Mouse (Mus musculus): ENCODE results near the gene Pnpla3. TPM values are rescaled to one million over a fixed set of nuclear protein-coding genes. Genes with fewer than 3 reads are reported as not detected.

Gene Pnpla3
- polyA plus RNA-seq, 1 experiment from 2014 or later: 2.7 TPM

- Histone ChIP-seq H3K27ac (ENCODE audit: low read length) (peak overlapping the region; percentile 80), H3K9ac (ENCODE audit: low read depth, low read length) (no peak overlapping the region), H3K9me3 (replicated peaks; ENCODE audit: control insufficient read depth, low read length) (no peaks in the 10 kb centered on the region), H3K36me3 (ENCODE audit: control insufficient read depth, insufficient read depth) (peaks cover 21% of the 10 kb centered on the region), H3K4me1 (ENCODE audit: control insufficient read depth, low read depth, low read length) (peaks cover 38% of the 10 kb centered on the region), H3K27me3 (ENCODE audit: control insufficient read depth, insufficient read depth, low read depth, low read length) (no peaks in the 10 kb centered on the region), H3K4me3 (ENCODE audit: low read depth, low read length) (no peak overlapping the region), H3K4me2 (ENCODE audit: low read depth, low read length) (no peak overlapping the region)
- ATAC-seq (ENCODE audit: low read depth): no peak
- 85% methylated on average over 13 of the region's 13 CpGs for WGBS (ENCODE audit: insufficient replicate concordance)
Measured at GRCm38 (mm10) chr15:84210941-84211340, 43.3 kb downstream of the Pnpla3 start.

- no peak for ATAC-seq (ENCODE audit: low read depth)
- Histone ChIP-seq H3K27ac (ENCODE audit: low read length) (no peak overlapping the region), H3K4me1 (ENCODE audit: control insufficient read depth, low read depth, low read length) (peaks cover 38% of the 10 kb centered on the region), H3K36me3 (ENCODE audit: control insufficient read depth, insufficient read depth) (peaks cover 17% of the 10 kb centered on the region), H3K9me3 (replicated peaks; ENCODE audit: control insufficient read depth, low read length) (no peaks in the 10 kb centered on the region), H3K4me2 (ENCODE audit: low read depth, low read length) (no peak overlapping the region), H3K4me3 (ENCODE audit: low read depth, low read length) (no peak overlapping the region), H3K27me3 (ENCODE audit: control insufficient read depth, insufficient read depth, low read depth, low read length) (no peaks in the 10 kb centered on the region), H3K9ac (ENCODE audit: low read depth, low read length) (no peak overlapping the region)
- WGBS (ENCODE audit: insufficient replicate concordance): 57% methylated on average over 4 of the region's 4 CpGs
Measured at GRCm38 (mm10) chr15:84211564-84211963, 43.9 kb downstream of the Pnpla3 start.

- Histone ChIP-seq H3K9me3 (replicated peaks; ENCODE audit: control insufficient read depth, low read length) (no peaks in the 10 kb centered on the region), H3K4me2 (ENCODE audit: low read depth, low read length) (no peak overlapping the region), H3K27ac (ENCODE audit: low read length) (no peak overlapping the region), H3K27me3 (ENCODE audit: control insufficient read depth, insufficient read depth, low read depth, low read length) (no peaks in the 10 kb centered on the region), H3K4me3 (ENCODE audit: low read depth, low read length) (no peak overlapping the region), H3K4me1 (ENCODE audit: control insufficient read depth, low read depth, low read length) (peaks cover 38% of the 10 kb centered on the region), H3K36me3 (ENCODE audit: control insufficient read depth, insufficient read depth) (peaks cover 13% of the 10 kb centered on the region), H3K9ac (ENCODE audit: low read depth, low read length) (no peak overlapping the region)
- 34% methylated on average over 6 of the region's 6 CpGs for WGBS (ENCODE audit: insufficient replicate concordance)
- ATAC-seq (ENCODE audit: low read depth): peak; percentile 7; the same call in 1 of the 2 replicates
Measured at GRCm38 (mm10) chr15:84212031-84212755, 44.6 kb downstream of the Pnpla3 start.

- ATAC-seq (ENCODE audit: low read depth): no peak
- H3K9me3 ChIP-seq (replicated peaks; ENCODE audit: control insufficient read depth, low read length): no peaks in the 10 kb centered on the region
- H3K27me3 ChIP-seq (ENCODE audit: control insufficient read depth, insufficient read depth, low read depth, low read length): no peaks in the 10 kb centered on the region
- 70% methylated on average over 2 of the region's 2 CpGs for WGBS (ENCODE audit: insufficient replicate concordance)
- no peak overlapping the region for H3K27ac ChIP-seq (ENCODE audit: low read length)
- no peak overlapping the region for H3K9ac ChIP-seq (ENCODE audit: low read depth, low read length)
- H3K4me2 ChIP-seq (ENCODE audit: low read depth, low read length): no peak overlapping the region
- H3K4me3 ChIP-seq (ENCODE audit: low read depth, low read length): no peak overlapping the region
- H3K4me1 ChIP-seq (ENCODE audit: control insufficient read depth, low read depth, low read length): peaks cover 38% of the 10 kb centered on the region
- peaks cover 11% of the 10 kb centered on the region for H3K36me3 ChIP-seq (ENCODE audit: control insufficient read depth, insufficient read depth)
Measured at GRCm38 (mm10) chr15:84212756-84213105, 45.1 kb downstream of the Pnpla3 start.

- Histone ChIP-seq H3K27ac (ENCODE audit: low read length) (no peak overlapping the region), H3K4me2 (ENCODE audit: low read depth, low read length) (no peak overlapping the region), H3K27me3 (ENCODE audit: control insufficient read depth, insufficient read depth, low read depth, low read length) (no peaks in the 10 kb centered on the region), H3K9me3 (replicated peaks; ENCODE audit: control insufficient read depth, low read length) (no peaks in the 10 kb centered on the region), H3K4me1 (ENCODE audit: control insufficient read depth, low read depth, low read length) (peaks cover 38% of the 10 kb centered on the region), H3K4me3 (ENCODE audit: low read depth, low read length) (no peak overlapping the region), H3K36me3 (ENCODE audit: control insufficient read depth, insufficient read depth) (peaks cover 8% of the 10 kb centered on the region), H3K9ac (ENCODE audit: low read depth, low read length) (no peak overlapping the region)
- WGBS (ENCODE audit: insufficient replicate concordance): 69% methylated on average over 6 of the region's 6 CpGs
- ATAC-seq (ENCODE audit: low read depth): no peak
Measured at GRCm38 (mm10) chr15:84213162-84213739, 45.6 kb downstream of the Pnpla3 start.

GRCm38 (mm10) chr15:84214476-84214875 is 46.8 kb downstream of the Pnpla3 start:
- peaks cover 8% of the 10 kb centered on the region for H3K36me3 ChIP-seq (ENCODE audit: control insufficient read depth, insufficient read depth)
- no peaks in the 10 kb centered on the region for H3K27me3 ChIP-seq (ENCODE audit: control insufficient read depth, insufficient read depth, low read depth, low read length)
- ATAC-seq (ENCODE audit: low read depth): no peak
- H3K9me3 ChIP-seq (replicated peaks; ENCODE audit: control insufficient read depth, low read length): no peaks in the 10 kb centered on the region
- no peak overlapping the region for H3K9ac ChIP-seq (ENCODE audit: low read depth, low read length)
- H3K4me2 ChIP-seq (ENCODE audit: low read depth, low read length): no peak overlapping the region
- 86% methylated on average over 7 of the region's 7 CpGs for WGBS (ENCODE audit: insufficient replicate concordance)
- no peak overlapping the region for H3K4me3 ChIP-seq (ENCODE audit: low read depth, low read length)
- H3K4me1 ChIP-seq (ENCODE audit: control insufficient read depth, low read depth, low read length): peaks cover 27% of the 10 kb centered on the region
- H3K27ac ChIP-seq (ENCODE audit: low read length): no peak overlapping the region

- Histone ChIP-seq H3K27ac (ENCODE audit: low read length) (no peak overlapping the region), H3K4me1 (ENCODE audit: control insufficient read depth, low read depth, low read length) (peaks cover 20% of the 10 kb centered on the region), H3K9me3 (replicated peaks; ENCODE audit: control insufficient read depth, low read length) (no peaks in the 10 kb centered on the region), H3K4me3 (ENCODE audit: low read depth, low read length) (no peak overlapping the region), H3K4me2 (ENCODE audit: low read depth, low read length) (no peak overlapping the region), H3K9ac (ENCODE audit: low read depth, low read length) (no peak overlapping the region), H3K27me3 (ENCODE audit: control insufficient read depth, insufficient read depth, low read depth, low read length) (no peaks in the 10 kb centered on the region), H3K36me3 (ENCODE audit: control insufficient read depth, insufficient read depth) (peaks cover 8% of the 10 kb centered on the region)
- no peak for ATAC-seq (ENCODE audit: low read depth)
- WGBS (ENCODE audit: insufficient replicate concordance): 73% methylated on average over 2 of the region's 2 CpGs
Measured at GRCm38 (mm10) chr15:84215273-84215672, 47.6 kb downstream of the Pnpla3 start.

GRCm38 (mm10) chr15:84216026-84216425 is 48.4 kb downstream of the Pnpla3 start:
- Histone ChIP-seq H3K4me1 (ENCODE audit: control insufficient read depth, low read depth, low read length) (peaks cover 13% of the 10 kb centered on the region), H3K4me3 (ENCODE audit: low read depth, low read length) (no peak overlapping the region), H3K36me3 (ENCODE audit: control insufficient read depth, insufficient read depth) (peaks cover 5% of the 10 kb centered on the region), H3K27me3 (ENCODE audit: control insufficient read depth, insufficient read depth, low read depth, low read length) (no peaks in the 10 kb centered on the region), H3K27ac (ENCODE audit: low read length) (no peak overlapping the region), H3K4me2 (ENCODE audit: low read depth, low read length) (no peak overlapping the region), H3K9me3 (replicated peaks; ENCODE audit: control insufficient read depth, low read length) (no peaks in the 10 kb centered on the region), H3K9ac (ENCODE audit: low read depth, low read length) (no peak overlapping the region)
- no peak for ATAC-seq (ENCODE audit: low read depth)

GRCm38 (mm10) chr15:84216461-84217084 is 48.9 kb downstream of the Pnpla3 start:
- Histone ChIP-seq H3K9ac (ENCODE audit: low read depth, low read length) (no peak overlapping the region), H3K27me3 (ENCODE audit: control insufficient read depth, insufficient read depth, low read depth, low read length) (no peaks in the 10 kb centered on the region), H3K9me3 (replicated peaks; ENCODE audit: control insufficient read depth, low read length) (no peaks in the 10 kb centered on the region), H3K4me2 (ENCODE audit: low read depth, low read length) (no peak overlapping the region), H3K36me3 (ENCODE audit: control insufficient read depth, insufficient read depth) (peaks cover 5% of the 10 kb centered on the region), H3K27ac (ENCODE audit: low read length) (no peak overlapping the region), H3K4me3 (ENCODE audit: low read depth, low read length) (no peak overlapping the region), H3K4me1 (ENCODE audit: control insufficient read depth, low read depth, low read length) (peaks cover 9% of the 10 kb centered on the region)
- WGBS (ENCODE audit: insufficient replicate concordance): 61% methylated on average over 7 of the region's 7 CpGs
- ATAC-seq (ENCODE audit: low read depth): no peak
